Mouse (Mus musculus): ENCODE results near the gene Acmsd. TPM values are rescaled to one million over a fixed set of nuclear protein-coding genes. Genes with fewer than 3 reads are reported as not detected.
A peak's percentile ranks its signal among the peaks of the same experiment; 100 is the strongest.

Acmsd gene
- polyA plus RNA-seq, 1 experiment from 2014 or later: 6.1 TPM

DNA sequence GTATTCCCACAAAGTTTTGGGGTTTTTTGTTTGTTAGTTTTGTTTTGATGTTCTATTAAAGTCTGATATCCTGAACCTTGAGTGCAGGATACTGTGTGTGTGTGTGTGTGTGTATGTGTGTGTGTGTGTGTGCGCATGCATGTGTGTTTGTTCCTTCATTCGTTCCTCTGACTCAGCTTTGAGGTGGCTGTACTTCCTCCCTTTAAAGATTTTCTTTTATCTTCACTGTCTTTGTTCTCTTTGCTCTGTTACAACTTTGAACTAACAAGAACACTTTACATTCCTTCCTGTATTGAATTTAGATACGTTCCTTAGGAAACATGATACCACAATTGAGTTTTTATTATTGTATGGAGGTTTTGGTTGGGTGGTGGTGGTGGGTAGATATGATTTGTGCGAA, 67.1 kb downstream of the Acmsd start:
- Histone ChIP-seq H3K4me2 (ENCODE audit: low read length) (no peak overlapping the region), H3K4me1 (replicated peaks; ENCODE audit: insufficient read depth, low read length) (no peaks in the 10 kb centered on the region), H3K27ac (no peak overlapping the region), H3K9me3 (replicated peaks; ENCODE audit: low read length) (no peaks in the 10 kb centered on the region), H3K4me3 (replicated peaks; ENCODE audit: low read depth, low read length) (no peak overlapping the region), H3K9ac (ENCODE audit: low read depth, low read length) (no peak overlapping the region), H3K27me3 (ENCODE audit: insufficient read depth, low read length) (no peaks in the 10 kb centered on the region), H3K36me3 (ENCODE audit: insufficient read depth, low read length) (0 out of 2 replicates have a peak, but pooled peaks cover 7% of the 10 kb centered on the region)
- TF ChIP-seq CTCF (IDR thresholded peaks at IDR 0.05; ENCODE audit: low read depth): no peak
- DNase-seq (ENCODE audit: low spot score) (no peak), ATAC-seq (replicated peaks; ENCODE audit: low FRiP score, low read depth) (no peak)
- 65% methylated on average over 4 of the region's 4 CpGs for WGBS

DNA sequence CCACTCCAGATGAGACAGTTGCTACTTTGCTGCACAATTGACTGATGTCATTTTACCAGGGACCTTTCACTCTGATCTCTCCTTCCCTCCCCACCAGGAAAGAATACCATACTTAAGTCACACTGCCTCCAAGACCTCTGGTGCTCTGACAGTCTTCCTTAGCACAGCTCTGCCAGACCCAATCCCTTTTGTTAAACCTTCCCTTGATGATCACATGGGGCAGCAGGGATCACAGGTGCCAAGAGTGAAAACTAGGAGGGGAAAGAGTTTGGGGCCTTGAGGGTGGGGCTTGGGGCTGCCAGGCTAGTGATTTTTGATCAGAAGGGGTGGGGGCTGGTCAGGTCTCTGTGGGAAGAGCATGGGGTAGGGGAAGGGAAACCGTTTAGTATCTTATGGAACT, 67.5 kb downstream of the Acmsd start:
- Histone ChIP-seq H3K9ac (ENCODE audit: low read depth, low read length) (no peak overlapping the region), H3K4me2 (ENCODE audit: low read length) (no peak overlapping the region), H3K27me3 (ENCODE audit: insufficient read depth, low read length) (no peaks in the 10 kb centered on the region), H3K4me1 (replicated peaks; ENCODE audit: insufficient read depth, low read length) (no peaks in the 10 kb centered on the region), H3K9me3 (replicated peaks; ENCODE audit: low read length) (no peaks in the 10 kb centered on the region), H3K36me3 (ENCODE audit: insufficient read depth, low read length) (0 out of 2 replicates have a peak, but pooled peaks cover 7% of the 10 kb centered on the region), H3K27ac (no peak overlapping the region), H3K4me3 (replicated peaks; ENCODE audit: low read depth, low read length) (no peak overlapping the region)
- DNase-seq (ENCODE audit: low spot score): no peak
- 71% methylated on average over 1 of the region's 1 CpGs for WGBS
- no peak for ATAC-seq (replicated peaks; ENCODE audit: low FRiP score, low read depth)
- TF ChIP-seq CTCF (IDR thresholded peaks at IDR 0.05; ENCODE audit: low read depth): no peak

DNA sequence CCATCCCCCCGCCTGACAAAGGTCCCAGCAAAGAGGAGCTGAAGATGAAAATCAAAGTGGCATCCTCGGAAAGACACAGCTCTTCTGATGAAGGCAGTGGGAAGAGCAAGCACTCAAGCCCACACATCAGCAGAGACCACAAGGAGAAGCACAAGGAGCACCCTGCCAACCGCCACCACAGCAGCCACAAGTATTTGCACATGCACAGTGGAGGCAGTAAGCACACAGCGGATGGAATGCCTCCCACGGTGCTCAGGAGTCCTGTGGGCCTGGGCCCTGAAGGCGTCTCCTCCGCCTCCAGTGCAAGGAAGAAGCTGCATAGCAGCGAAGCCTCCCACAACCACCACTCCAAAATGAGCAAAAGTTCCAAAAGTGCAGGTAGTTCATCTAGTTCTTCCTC, 73.7 kb downstream of the Acmsd start:
- no peak for TF ChIP-seq CTCF (IDR thresholded peaks at IDR 0.05; ENCODE audit: low read depth)
- Histone ChIP-seq H3K9me3 (replicated peaks; ENCODE audit: low read length) (no peaks in the 10 kb centered on the region), H3K4me2 (ENCODE audit: low read length) (no peak overlapping the region), H3K36me3 (ENCODE audit: insufficient read depth, low read length) (peaks cover 33% of the 10 kb centered on the region), H3K9ac (ENCODE audit: low read depth, low read length) (no peak overlapping the region), H3K4me1 (replicated peaks; ENCODE audit: insufficient read depth, low read length) (no peaks in the 10 kb centered on the region), H3K27ac (no peak overlapping the region), H3K4me3 (replicated peaks; ENCODE audit: low read depth, low read length) (no peak overlapping the region), H3K27me3 (ENCODE audit: insufficient read depth, low read length) (no peaks in the 10 kb centered on the region)
- DNase-seq (ENCODE audit: low spot score): no peak
- no peak for ATAC-seq (replicated peaks; ENCODE audit: low FRiP score, low read depth)
- 95% methylated on average over 8 of the region's 8 CpGs for WGBS

DNA sequence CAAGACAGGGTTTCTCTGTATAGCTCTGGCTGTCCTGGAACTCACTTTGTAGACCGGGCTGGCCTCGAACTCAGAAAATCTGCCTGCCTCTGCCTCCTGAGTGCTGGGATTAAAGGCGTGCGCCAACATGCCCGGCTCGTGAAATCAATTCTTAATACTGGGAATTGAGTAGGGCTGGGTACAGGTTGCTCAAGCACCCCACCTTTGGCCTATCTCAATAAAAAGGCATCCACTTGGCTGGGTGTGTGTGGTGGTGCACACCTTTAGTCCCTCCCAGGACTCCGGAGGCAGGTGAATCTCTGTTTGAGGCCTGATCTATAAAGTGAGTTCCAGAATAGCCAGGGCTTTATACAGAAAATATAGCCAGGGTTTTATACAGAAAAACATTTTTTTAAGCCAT, 79.5 kb downstream of the Acmsd start:
- 98% methylated on average over 7 of the region's 7 CpGs for WGBS

DNA sequence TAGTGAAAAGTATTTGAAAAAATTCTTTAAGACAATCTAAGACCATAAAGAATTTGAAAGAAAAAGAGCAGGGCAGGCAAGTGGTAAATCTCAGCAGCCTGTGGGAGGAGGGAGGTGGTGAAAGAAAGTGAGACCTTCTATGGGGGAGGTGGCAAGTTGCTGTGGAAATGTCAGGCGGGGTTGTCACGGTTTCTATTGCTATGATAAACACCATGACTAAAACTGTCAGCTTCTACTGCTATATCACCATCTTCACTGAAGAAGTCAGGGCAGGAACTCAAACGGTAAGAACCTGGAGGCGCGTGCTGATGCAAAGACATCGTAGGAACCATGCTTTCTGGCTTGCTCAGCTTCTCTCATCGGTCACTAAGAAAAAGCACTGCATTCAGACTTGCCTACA, 83.7 kb downstream of the Acmsd start:
- Histone ChIP-seq H3K27me3 (ENCODE audit: insufficient read depth, low read length) (no peaks in the 10 kb centered on the region), H3K27ac (no peak overlapping the region), H3K9me3 (replicated peaks; ENCODE audit: low read length) (no peaks in the 10 kb centered on the region), H3K4me1 (replicated peaks; ENCODE audit: insufficient read depth, low read length) (no peaks in the 10 kb centered on the region), H3K9ac (ENCODE audit: low read depth, low read length) (no peak overlapping the region), H3K4me3 (replicated peaks; ENCODE audit: low read depth, low read length) (no peak overlapping the region), H3K4me2 (ENCODE audit: low read length) (peak overlapping the region; percentile 18; the same call in 1 of the 2 replicates), H3K36me3 (ENCODE audit: insufficient read depth, low read length) (no peaks in the 10 kb centered on the region)
- DNase-seq (ENCODE audit: low spot score): peak; percentile 40
- no peak for ATAC-seq (replicated peaks; ENCODE audit: low FRiP score, low read depth)
- TF ChIP-seq CTCF (IDR thresholded peaks at IDR 0.05; ENCODE audit: low read depth): no peak
- WGBS: 25% methylated on average over 7 of the region's 7 CpGs

More for the DNA sequence above, 79.5 kb downstream of the Acmsd start:
- Histone ChIP-seq H3K4me3 (replicated peaks; ENCODE audit: low read depth, low read length) (no peak overlapping the region), H3K36me3 (ENCODE audit: insufficient read depth, low read length) (peaks cover 14% of the 10 kb centered on the region; the same call in 1 of the 2 replicates), H3K27me3 (ENCODE audit: insufficient read depth, low read length) (no peaks in the 10 kb centered on the region), H3K4me2 (ENCODE audit: low read length) (no peak overlapping the region), H3K9ac (ENCODE audit: low read depth, low read length) (no peak overlapping the region), H3K4me1 (replicated peaks; ENCODE audit: insufficient read depth, low read length) (no peaks in the 10 kb centered on the region), H3K27ac (no peak overlapping the region), H3K9me3 (replicated peaks; ENCODE audit: low read length) (no peaks in the 10 kb centered on the region)
- DNase-seq (ENCODE audit: low spot score) (no peak), ATAC-seq (replicated peaks; ENCODE audit: low FRiP score, low read depth) (no peak)
- TF ChIP-seq CTCF (IDR thresholded peaks at IDR 0.05; ENCODE audit: low read depth): no peak

DNA sequence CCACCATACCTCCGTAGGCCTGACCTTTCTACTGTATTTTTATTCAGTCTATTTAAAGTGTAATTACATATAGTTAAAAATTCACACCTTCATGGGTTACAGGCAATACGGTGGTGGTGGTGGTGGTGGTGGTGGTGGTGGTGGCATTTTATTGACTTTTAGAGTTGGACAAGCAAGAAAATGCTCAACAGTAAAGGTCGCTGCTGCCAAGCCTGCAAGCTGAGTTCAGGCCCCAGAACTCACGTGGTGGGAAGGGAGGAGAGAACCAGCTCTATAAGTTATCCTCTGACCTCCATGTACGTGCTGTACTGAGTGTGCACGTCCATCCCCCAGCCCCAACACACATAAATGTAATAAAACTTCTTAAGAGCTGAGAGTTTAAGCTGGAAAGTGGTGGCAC, 87.2 kb downstream of the Acmsd start:
- 85% methylated on average over 6 of the region's 6 CpGs for WGBS
- no peaks in the 10 kb centered on the region for H3K9me3 ChIP-seq (replicated peaks; ENCODE audit: low read length)
- H3K4me1 ChIP-seq (replicated peaks; ENCODE audit: insufficient read depth, low read length): no peaks in the 10 kb centered on the region
- DNase-seq (ENCODE audit: low spot score): no peak
- no peak for ATAC-seq (replicated peaks; ENCODE audit: low FRiP score, low read depth)
- H3K4me2 ChIP-seq (ENCODE audit: low read length): no peak overlapping the region
- no peak for TF ChIP-seq CTCF (IDR thresholded peaks at IDR 0.05; ENCODE audit: low read depth)
- H3K9ac ChIP-seq (ENCODE audit: low read depth, low read length): no peak overlapping the region
- H3K27me3 ChIP-seq (ENCODE audit: insufficient read depth, low read length): no peaks in the 10 kb centered on the region
- no peak overlapping the region for H3K27ac ChIP-seq
- H3K4me3 ChIP-seq (replicated peaks; ENCODE audit: low read depth, low read length): no peak overlapping the region
- H3K36me3 ChIP-seq (ENCODE audit: insufficient read depth, low read length): no peaks in the 10 kb centered on the region

Other genes with a start within 250 kb of the Acmsd start
- gene Tmem163, start 49.9 kb upstream of the Acmsd start, polyA plus RNA-seq (2015; fragmentation: Nextera tagmentation; extraction: Ambion mirVana): 1.4 and 2.1 TPM in 2 replicates
- gene Ccnt2, start 44.8 kb downstream of the Acmsd start, polyA plus RNA-seq (2015; fragmentation: Nextera tagmentation; extraction: Ambion mirVana): 34.1 and 40.4 TPM in 2 replicates
- gene Map3k19, start 125.6 kb downstream of the Acmsd start, polyA plus RNA-seq (2015; fragmentation: Nextera tagmentation; extraction: Ambion mirVana): not detected in 2 replicates
- 18.2 and 20.0 TPM in 2 replicates for gene Rab3gap1, start 139.4 kb downstream of the Acmsd start, polyA plus RNA-seq (2015; fragmentation: Nextera tagmentation; extraction: Ambion mirVana)